Mouse (Mus musculus): ENCODE measurements around the gene Bcl11b. TPM values are rescaled to one million over a fixed set of nuclear protein-coding genes. Genes with fewer than 3 reads are reported as not detected.

The Bcl11b gene
- polyA plus RNA-seq, 1 experiment from 2014 or later, result 33.5 TPM

DNA sequence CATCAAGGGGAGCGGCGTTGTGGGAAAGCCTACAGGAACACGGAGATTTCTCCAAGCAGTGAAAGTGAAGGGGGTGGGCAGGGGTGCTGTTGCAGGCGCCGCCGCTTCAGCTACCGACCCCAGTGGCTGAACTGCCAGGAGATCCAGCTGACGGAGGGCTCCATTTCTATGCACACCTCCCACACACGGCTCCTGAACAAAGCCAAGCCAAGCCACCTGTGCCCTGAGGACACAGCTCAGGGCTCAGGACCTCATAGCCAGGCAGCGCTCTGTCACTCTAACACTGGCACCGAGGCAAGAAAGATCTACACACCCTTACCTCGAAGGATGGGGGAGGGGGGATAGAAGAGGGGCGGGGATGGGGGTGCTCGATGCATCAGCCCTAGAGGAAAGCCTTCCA, 25.3 kb downstream of the Bcl11b start:
- Histone ChIP-seq H3K9ac (peak overlapping the region; percentile 47), H3K9me3 (no peaks in the 10 kb centered on the region), H3K4me2 (peak overlapping the region; percentile 51), H3K4me1 (replicated peaks) (peaks cover 100% of the 10 kb centered on the region), H3K27ac (replicated peaks) (no peak overlapping the region), H3K4me3 (peak overlapping the region; percentile 6; the same call in 1 of the 2 replicates), H3K36me3 (no peaks in the 10 kb centered on the region), H3K27me3 (peaks cover 3% of the 10 kb centered on the region; the same call in 1 of the 2 replicates)
- no peak for ATAC-seq (ENCODE audit: low read depth)
- WGBS, result 8% methylated on average over 14 of the region's 14 CpGs

- Histone ChIP-seq H3K4me1 (replicated peaks) (peaks cover 100% of the 10 kb centered on the region), H3K4me3 (peak overlapping the region; percentile 6; the same call in 1 of the 2 replicates), H3K9ac (peak overlapping the region; percentile 47), H3K27me3 (peaks cover 3% of the 10 kb centered on the region; the same call in 1 of the 2 replicates), H3K36me3 (no peaks in the 10 kb centered on the region), H3K4me2 (peak overlapping the region; percentile 51), H3K9me3 (no peaks in the 10 kb centered on the region), H3K27ac (replicated peaks) (peak overlapping the region; percentile 64; the same call in 1 of the 2 replicates)
- WGBS, result 6% methylated on average over 9 of the region's 9 CpGs
- no peak for ATAC-seq (ENCODE audit: low read depth)
Measured at GRCm38 (mm10) chr12:107977534-107977933, 25.9 kb downstream of the Bcl11b start.

DNA sequence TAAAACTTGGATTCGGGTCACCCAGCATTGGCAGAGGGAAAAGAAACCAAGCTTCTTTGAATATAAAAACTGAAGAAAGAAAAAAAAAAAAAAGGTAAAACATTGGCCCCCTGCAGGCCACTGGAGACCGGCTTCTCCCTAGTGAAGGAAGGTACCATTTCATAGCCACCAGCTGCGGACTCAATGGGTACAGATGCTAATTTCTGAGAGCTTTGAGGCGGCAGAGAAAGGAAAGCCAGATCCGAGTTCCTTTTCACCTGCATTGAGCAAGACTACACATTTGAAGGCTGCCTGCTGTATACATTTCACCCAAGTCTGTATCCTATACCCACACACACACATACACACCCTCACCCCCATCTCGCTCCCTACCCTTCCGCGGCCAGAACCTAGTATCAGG, 26.3 kb downstream of the Bcl11b start:
- 23% methylated on average over 8 of the region's 8 CpGs for WGBS
- H3K9me3 ChIP-seq, result no peaks in the 10 kb centered on the region
- H3K27me3 ChIP-seq, result peaks cover 3% of the 10 kb centered on the region; the same call in 1 of the 2 replicates
- peaks cover 100% of the 10 kb centered on the region for H3K4me1 ChIP-seq (replicated peaks)
- H3K4me3 ChIP-seq, result peak overlapping the region; percentile 18; the same call in 1 of the 2 replicates
- peak overlapping the region; percentile 47 for H3K9ac ChIP-seq
- peak overlapping the region; percentile 51 for H3K4me2 ChIP-seq
- H3K36me3 ChIP-seq, result no peaks in the 10 kb centered on the region
- peak overlapping the region; percentile 64; the same call in 1 of the 2 replicates for H3K27ac ChIP-seq (replicated peaks)
- ATAC-seq (ENCODE audit: low read depth), result no peak

DNA sequence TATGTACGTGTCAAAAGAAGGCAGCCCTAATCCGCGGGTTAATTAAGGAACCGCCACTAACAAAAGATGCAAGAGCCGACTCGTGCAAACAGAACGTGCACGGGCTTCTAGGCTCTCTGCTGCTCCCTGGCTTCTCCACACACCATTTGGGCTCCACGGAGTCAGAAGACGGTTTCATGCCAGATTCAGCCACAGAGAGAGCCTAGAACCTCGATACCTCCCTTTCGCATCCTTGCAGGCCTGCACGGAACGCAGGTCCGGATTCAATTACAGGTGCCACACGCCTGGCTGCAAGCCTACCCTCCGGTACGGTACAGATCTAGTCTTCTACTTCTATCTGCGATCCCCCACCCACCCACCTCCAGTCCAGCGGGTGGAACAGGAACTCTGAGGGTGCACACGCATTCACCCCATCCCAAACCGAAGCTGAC, 26.8 kb downstream of the Bcl11b start:
- peak overlapping the region; percentile 51 for H3K4me2 ChIP-seq
- peak overlapping the region; percentile 64 for H3K27ac ChIP-seq (replicated peaks)
- peaks cover 100% of the 10 kb centered on the region for H3K4me1 ChIP-seq (replicated peaks)
- H3K9ac ChIP-seq, result peak overlapping the region; percentile 22; the same call in 1 of the 2 replicates
- no peaks in the 10 kb centered on the region for H3K36me3 ChIP-seq
- no peaks in the 10 kb centered on the region for H3K9me3 ChIP-seq
- WGBS, result 24% methylated on average over 22 of the region's 22 CpGs
- peak overlapping the region; percentile 18 for H3K4me3 ChIP-seq
- peaks cover 3% of the 10 kb centered on the region; the same call in 1 of the 2 replicates for H3K27me3 ChIP-seq
- no peak for ATAC-seq (ENCODE audit: low read depth)

DNA sequence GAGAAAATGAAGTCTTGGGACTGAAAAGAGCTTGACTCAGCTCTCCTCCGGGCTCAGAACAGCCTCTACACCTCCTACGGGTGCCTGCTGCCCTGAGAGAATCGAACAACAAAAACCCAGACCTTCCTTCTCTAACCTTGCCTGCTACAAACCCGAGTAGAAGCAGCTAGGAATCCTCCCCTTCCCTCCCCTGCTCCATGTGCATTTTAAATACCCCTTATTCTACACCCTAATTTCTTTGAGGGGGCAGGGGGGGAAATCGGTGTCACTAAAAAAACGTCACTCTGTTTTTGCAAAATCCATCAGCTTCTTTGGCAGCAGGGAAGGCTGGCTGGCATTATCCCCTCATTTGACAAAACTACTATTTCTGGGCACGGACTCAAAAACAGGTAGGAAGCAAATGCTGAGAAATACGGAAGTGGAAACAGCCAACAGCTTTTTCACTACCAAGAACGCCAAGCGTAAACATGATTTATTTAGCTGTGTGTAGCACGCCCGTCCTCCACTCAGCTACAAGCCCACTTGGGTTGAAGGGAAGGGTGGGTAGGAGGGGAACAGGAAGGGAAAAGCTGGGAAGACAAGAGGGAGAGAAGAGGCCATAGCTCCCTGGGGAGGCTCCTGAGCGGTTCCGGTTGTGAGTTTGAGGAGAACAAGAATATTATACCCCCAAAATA, 27.4 kb downstream of the Bcl11b start:
- WGBS, result 15% methylated on average over 14 of the region's 14 CpGs
- no peaks in the 10 kb centered on the region for H3K9me3 ChIP-seq
- no peak for ATAC-seq (ENCODE audit: low read depth)
- peaks cover 100% of the 10 kb centered on the region for H3K4me1 ChIP-seq (replicated peaks)
- peak overlapping the region; percentile 18 for H3K4me3 ChIP-seq
- H3K36me3 ChIP-seq, result no peaks in the 10 kb centered on the region
- H3K9ac ChIP-seq, result peak overlapping the region; percentile 44; the same call in 1 of the 2 replicates
- H3K4me2 ChIP-seq, result peak overlapping the region; percentile 51
- peaks cover 3% of the 10 kb centered on the region; the same call in 1 of the 2 replicates for H3K27me3 ChIP-seq
- peak overlapping the region; percentile 64 for H3K27ac ChIP-seq (replicated peaks)

GRCm38 (mm10) chr12:107975479-107975896, 27.9 kb downstream of the Bcl11b start:
- H3K9me3 ChIP-seq, result no peaks in the 10 kb centered on the region
- H3K27me3 ChIP-seq, result peaks cover 3% of the 10 kb centered on the region; the same call in 1 of the 2 replicates
- no peak for ATAC-seq (ENCODE audit: low read depth)
- H3K4me3 ChIP-seq, result no peak overlapping the region
- no peaks in the 10 kb centered on the region for H3K36me3 ChIP-seq
- WGBS, result 69% methylated on average over 10 of the region's 10 CpGs
- H3K4me2 ChIP-seq, result peak overlapping the region; percentile 51; the same call in 1 of the 2 replicates
- H3K9ac ChIP-seq, result peak overlapping the region; percentile 44; the same call in 1 of the 2 replicates
- H3K4me1 ChIP-seq (replicated peaks), result peaks cover 99% of the 10 kb centered on the region
- peak overlapping the region; percentile 64 for H3K27ac ChIP-seq (replicated peaks)

GRCm38 (mm10) chr12:107974504-107974903, 28.9 kb downstream of the Bcl11b start:
- no peak overlapping the region for H3K4me2 ChIP-seq
- WGBS, result 61% methylated on average over 11 of the region's 11 CpGs
- no peak overlapping the region for H3K4me3 ChIP-seq
- no peak for ATAC-seq (ENCODE audit: low read depth)
- H3K9ac ChIP-seq, result no peak overlapping the region
- H3K9me3 ChIP-seq, result no peaks in the 10 kb centered on the region
- no peaks in the 10 kb centered on the region for H3K36me3 ChIP-seq
- H3K27me3 ChIP-seq, result peaks cover 3% of the 10 kb centered on the region; the same call in 1 of the 2 replicates
- peaks cover 98% of the 10 kb centered on the region for H3K4me1 ChIP-seq (replicated peaks)
- H3K27ac ChIP-seq (replicated peaks), result no peak overlapping the region

DNA sequence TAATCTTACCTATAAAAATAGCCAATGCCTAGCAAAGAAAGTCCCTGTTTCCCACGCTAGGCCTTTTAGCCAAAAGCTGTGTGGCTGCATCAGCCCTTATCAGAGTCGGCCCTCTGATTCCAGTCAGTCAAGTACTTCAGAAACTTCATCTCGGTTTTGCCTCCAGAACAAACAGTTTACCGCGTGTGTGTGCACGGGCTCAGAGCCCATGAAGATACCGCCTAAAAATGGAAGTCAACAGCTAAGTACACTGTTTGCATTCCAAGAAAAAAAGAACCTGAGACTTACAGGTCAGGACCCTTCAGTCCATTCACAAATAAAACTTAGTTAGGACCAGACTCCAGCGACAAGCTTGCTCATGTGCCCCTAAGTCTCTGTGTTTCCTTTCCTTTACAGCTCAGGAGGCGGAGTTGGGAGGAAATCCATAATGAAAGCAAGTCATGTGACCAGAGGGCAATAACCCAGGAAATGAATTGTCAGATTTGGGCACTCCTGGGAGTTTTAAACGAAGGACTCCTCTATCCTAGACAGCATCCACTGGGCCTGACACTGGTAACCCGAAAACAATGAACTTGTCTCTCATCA, 29.8 kb downstream of the Bcl11b start:
- Histone ChIP-seq H3K9me3 (no peaks in the 10 kb centered on the region), H3K4me2 (no peak overlapping the region), H3K4me3 (no peak overlapping the region), H3K36me3 (no peaks in the 10 kb centered on the region), H3K27me3 (peaks cover 3% of the 10 kb centered on the region; the same call in 1 of the 2 replicates), H3K4me1 (replicated peaks) (peaks cover 98% of the 10 kb centered on the region), H3K27ac (replicated peaks) (peak overlapping the region; percentile 18), H3K9ac (no peak overlapping the region)
- ATAC-seq (ENCODE audit: low read depth), result no peak
- 61% methylated on average over 11 of the region's 11 CpGs for WGBS

DNA sequence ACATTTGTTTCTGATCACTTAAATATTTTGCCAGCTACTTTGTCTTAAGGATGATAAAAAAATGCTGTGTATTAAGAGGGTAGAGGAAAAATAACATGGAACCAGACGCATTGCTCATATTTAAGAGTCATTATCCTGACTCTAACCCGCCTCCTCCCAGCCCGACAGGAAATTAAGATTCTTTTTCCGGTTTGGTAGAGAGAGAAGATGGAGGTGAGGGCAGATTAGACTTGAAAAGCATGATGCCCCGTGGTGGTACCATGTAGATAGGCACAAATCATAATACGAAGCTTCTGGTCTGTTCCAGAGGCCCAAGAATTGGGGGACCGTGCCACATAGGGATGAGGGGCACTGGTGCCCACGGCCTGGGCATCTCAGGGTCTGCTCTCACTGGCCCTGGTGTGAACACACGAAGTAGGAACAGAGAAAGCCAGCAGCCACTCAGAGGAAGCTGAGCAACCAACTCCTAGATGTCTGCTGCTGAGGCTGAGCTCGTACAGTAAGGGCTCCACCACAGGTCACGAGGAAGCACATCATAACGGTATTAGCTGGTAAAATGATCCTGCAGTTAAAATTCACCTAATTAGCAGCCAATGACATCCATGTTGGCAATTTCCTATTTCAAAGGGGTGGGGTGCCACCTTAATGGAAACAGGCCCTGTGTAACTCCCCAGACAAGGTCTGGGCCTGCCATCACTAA, 32.2 kb downstream of the Bcl11b start:
- Histone ChIP-seq H3K4me1 (replicated peaks) (peaks cover 96% of the 10 kb centered on the region), H3K4me3 (no peak overlapping the region), H3K4me2 (peak overlapping the region; percentile 34), H3K27ac (replicated peaks) (peak overlapping the region; percentile 87), H3K9ac (0 out of 2 replicates have a peak overlapping the region, but pooled peaks have one; percentile 35), H3K9me3 (no peaks in the 10 kb centered on the region), H3K27me3 (no peaks in the 10 kb centered on the region), H3K36me3 (no peaks in the 10 kb centered on the region)
- 58% methylated on average over 12 of the region's 12 CpGs for WGBS
- ATAC-seq (ENCODE audit: low read depth), result peak; percentile 9; the same call in 1 of the 2 replicates

DNA sequence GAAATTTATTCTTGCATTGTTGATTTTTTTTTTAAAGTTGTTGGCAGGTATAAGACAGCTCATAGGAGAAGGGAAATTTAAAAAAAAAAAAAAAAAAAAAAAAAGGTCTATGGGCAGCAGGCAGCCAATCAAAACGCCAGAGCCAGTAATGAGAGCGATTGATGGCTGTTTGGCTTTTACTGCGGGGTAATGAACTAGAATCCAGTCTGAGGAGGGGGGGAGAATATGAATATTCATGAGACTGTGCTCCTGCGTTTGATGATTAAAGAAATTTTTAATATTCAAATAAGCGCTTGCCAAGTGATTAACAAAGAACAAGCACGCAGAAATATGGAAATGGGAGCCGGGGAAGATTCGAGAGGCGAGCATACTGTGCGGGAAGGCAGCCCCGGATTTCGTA, 32.8 kb downstream of the Bcl11b start:
- ATAC-seq (ENCODE audit: low read depth), result peak; percentile 51
- Histone ChIP-seq H3K9ac (no peak overlapping the region), H3K36me3 (no peaks in the 10 kb centered on the region)

GRCm38 (mm10) chr12:107969841-107970371, 33.5 kb downstream of the Bcl11b start:
- Histone ChIP-seq H3K4me1 (replicated peaks) (peaks cover 96% of the 10 kb centered on the region), H3K27me3 (no peaks in the 10 kb centered on the region), H3K9me3 (no peaks in the 10 kb centered on the region), H3K4me3 (peak overlapping the region; percentile 4; the same call in 1 of the 2 replicates), H3K36me3 (no peaks in the 10 kb centered on the region), H3K9ac (peak overlapping the region; percentile 18), H3K27ac (replicated peaks) (peak overlapping the region; percentile 89), H3K4me2 (peak overlapping the region; percentile 50)
- 18% methylated on average over 18 of the region's 18 CpGs for WGBS
- ATAC-seq (ENCODE audit: low read depth), result peak; percentile 59

More for the DNA sequence above, 32.8 kb downstream of the Bcl11b start:
- WGBS, result 28% methylated on average over 12 of the region's 12 CpGs
- no peaks in the 10 kb centered on the region for H3K9me3 ChIP-seq
- peak overlapping the region; percentile 50 for H3K4me2 ChIP-seq
- H3K4me3 ChIP-seq, result no peak overlapping the region
- H3K4me1 ChIP-seq (replicated peaks), result peaks cover 96% of the 10 kb centered on the region
- peak overlapping the region; percentile 87 for H3K27ac ChIP-seq (replicated peaks)
- no peaks in the 10 kb centered on the region for H3K27me3 ChIP-seq
